Mouse (Mus musculus): ENCODE results near the gene Mfng. TPM values are rescaled to one million over a fixed set of nuclear protein-coding genes. Genes with fewer than 3 reads are reported as not detected.

Mfng gene
- polyA plus RNA-seq, 1 experiment, result 3.8 TPM

GRCm38 (mm10) chr15:78736681-78737100, 36.6 kb downstream of the Mfng start:
- Histone ChIP-seq H3K4me3 (replicated peaks; ENCODE audit: insufficient read depth, low read depth, low read length) (no peak overlapping the region), H3K27me3 (ENCODE audit: control insufficient read depth, insufficient read depth, low read length) (no peaks in the 10 kb centered on the region), H3K27ac (ENCODE audit: insufficient read depth, low read length) (no peak overlapping the region), H3K4me1 (ENCODE audit: control insufficient read depth, insufficient read depth, low read length) (no peaks in the 10 kb centered on the region)
- 24% methylated on average over 7 of the region's 7 CpGs for WGBS
- DNase-seq, result no peak
- TF ChIP-seq CTCF (IDR thresholded peaks at IDR 0.05; ENCODE audit: borderline replicate concordance, insufficient read depth, low read depth, low read length) (no peak), POLR2A (IDR thresholded peaks at IDR 0.05; ENCODE audit: borderline replicate concordance, insufficient read depth, low read length) (no peak)

GRCm38 (mm10) chr15:78736181-78736579, 37.1 kb downstream of the Mfng start:
- WGBS, result 43% methylated on average over 3 of the region's 3 CpGs
- no peak for DNase-seq
- H3K27me3 ChIP-seq (ENCODE audit: control insufficient read depth, insufficient read depth, low read length), result no peaks in the 10 kb centered on the region

GRCm38 (mm10) chr15:78735431-78736180, 37.7 kb downstream of the Mfng start:
- H3K4me1 ChIP-seq (ENCODE audit: control insufficient read depth, insufficient read depth, low read length), result no peaks in the 10 kb centered on the region
- DNase-seq, result no peak
- WGBS, result 28% methylated on average over 17 of the region's 17 CpGs
- no peaks in the 10 kb centered on the region for H3K27me3 ChIP-seq (ENCODE audit: control insufficient read depth, insufficient read depth, low read length)
- H3K27ac ChIP-seq (ENCODE audit: insufficient read depth, low read length), result no peak overlapping the region
- no peak for TF ChIP-seq POLR2A (IDR thresholded peaks at IDR 0.05; ENCODE audit: borderline replicate concordance, insufficient read depth, low read length)
- TF ChIP-seq CTCF (IDR thresholded peaks at IDR 0.05; ENCODE audit: borderline replicate concordance, insufficient read depth, low read depth, low read length), result no peak
- H3K4me3 ChIP-seq (replicated peaks; ENCODE audit: insufficient read depth, low read depth, low read length), result no peak overlapping the region

More at GRCm38 (mm10) chr15:78736181-78736579, 37.1 kb downstream of the Mfng start:
- no peak overlapping the region for H3K4me3 ChIP-seq (replicated peaks; ENCODE audit: insufficient read depth, low read depth, low read length)
- no peaks in the 10 kb centered on the region for H3K4me1 ChIP-seq (ENCODE audit: control insufficient read depth, insufficient read depth, low read length)
- no peak for TF ChIP-seq CTCF (IDR thresholded peaks at IDR 0.05; ENCODE audit: borderline replicate concordance, insufficient read depth, low read depth, low read length)
- no peak for TF ChIP-seq POLR2A (IDR thresholded peaks at IDR 0.05; ENCODE audit: borderline replicate concordance, insufficient read depth, low read length)
- no peak overlapping the region for H3K27ac ChIP-seq (ENCODE audit: insufficient read depth, low read length)

- no peak overlapping the region for H3K27ac ChIP-seq (ENCODE audit: insufficient read depth, low read length)
- H3K4me1 ChIP-seq (ENCODE audit: control insufficient read depth, insufficient read depth, low read length), result no peaks in the 10 kb centered on the region
- WGBS, result 88% methylated on average over 4 of the region's 4 CpGs
- H3K4me3 ChIP-seq (replicated peaks; ENCODE audit: insufficient read depth, low read depth, low read length), result no peak overlapping the region
- no peak for DNase-seq
- H3K27me3 ChIP-seq (ENCODE audit: control insufficient read depth, insufficient read depth, low read length), result no peaks in the 10 kb centered on the region
- no peak for TF ChIP-seq CTCF (IDR thresholded peaks at IDR 0.05; ENCODE audit: borderline replicate concordance, insufficient read depth, low read depth, low read length)
- no peak for TF ChIP-seq POLR2A (IDR thresholded peaks at IDR 0.05; ENCODE audit: borderline replicate concordance, insufficient read depth, low read length)
Observed at GRCm38 (mm10) chr15:78731830-78732229, 41.4 kb downstream of the Mfng start.

- H3K27ac ChIP-seq (ENCODE audit: insufficient read depth, low read length), result no peak overlapping the region
- H3K27me3 ChIP-seq (ENCODE audit: control insufficient read depth, insufficient read depth, low read length), result no peaks in the 10 kb centered on the region
- TF ChIP-seq CTCF (IDR thresholded peaks at IDR 0.05; ENCODE audit: borderline replicate concordance, insufficient read depth, low read depth, low read length), result no peak
- TF ChIP-seq POLR2A (IDR thresholded peaks at IDR 0.05; ENCODE audit: borderline replicate concordance, insufficient read depth, low read length), result no peak
- no peaks in the 10 kb centered on the region for H3K4me1 ChIP-seq (ENCODE audit: control insufficient read depth, insufficient read depth, low read length)
- no peak overlapping the region for H3K4me3 ChIP-seq (replicated peaks; ENCODE audit: insufficient read depth, low read depth, low read length)
- no peak for DNase-seq
- WGBS, result 85% methylated on average over 12 of the region's 12 CpGs
Observed at GRCm38 (mm10) chr15:78730315-78731049, 42.8 kb downstream of the Mfng start.

- no peaks in the 10 kb centered on the region for H3K27me3 ChIP-seq (ENCODE audit: control insufficient read depth, insufficient read depth, low read length)
- TF ChIP-seq CTCF (IDR thresholded peaks at IDR 0.05; ENCODE audit: borderline replicate concordance, insufficient read depth, low read depth, low read length) (no peak), POLR2A (IDR thresholded peaks at IDR 0.05; ENCODE audit: borderline replicate concordance, insufficient read depth, low read length) (no peak)
- no peak for DNase-seq
- no peak overlapping the region for H3K4me3 ChIP-seq (replicated peaks; ENCODE audit: insufficient read depth, low read depth, low read length)
- 75% methylated on average over 7 of the region's 7 CpGs for WGBS
- H3K27ac ChIP-seq (ENCODE audit: insufficient read depth, low read length), result no peak overlapping the region
- H3K4me1 ChIP-seq (ENCODE audit: control insufficient read depth, insufficient read depth, low read length), result no peaks in the 10 kb centered on the region
Observed at GRCm38 (mm10) chr15:78726697-78727096, 46.6 kb downstream of the Mfng start.

GRCm38 (mm10) chr15:78720532-78720931, 52.7 kb downstream of the Mfng start:
- no peak overlapping the region for H3K4me3 ChIP-seq (replicated peaks; ENCODE audit: insufficient read depth, low read depth, low read length)
- WGBS, result 51% methylated on average over 7 of the region's 7 CpGs
- H3K4me1 ChIP-seq (ENCODE audit: control insufficient read depth, insufficient read depth, low read length), result peaks cover 5% of the 10 kb centered on the region
- TF ChIP-seq CTCF (IDR thresholded peaks at IDR 0.05; ENCODE audit: borderline replicate concordance, insufficient read depth, low read depth, low read length) (no peak), POLR2A (IDR thresholded peaks at IDR 0.05; ENCODE audit: borderline replicate concordance, insufficient read depth, low read length) (no peak)
- DNase-seq, result no peak
- H3K27me3 ChIP-seq (ENCODE audit: control insufficient read depth, insufficient read depth, low read length), result peaks cover 2% of the 10 kb centered on the region; the same call in 1 of the 2 replicates
- H3K27ac ChIP-seq (ENCODE audit: insufficient read depth, low read length), result no peak overlapping the region
